12 mouse cellular contexts compared by ENCODE assay signal in the genomic region with DNA sequence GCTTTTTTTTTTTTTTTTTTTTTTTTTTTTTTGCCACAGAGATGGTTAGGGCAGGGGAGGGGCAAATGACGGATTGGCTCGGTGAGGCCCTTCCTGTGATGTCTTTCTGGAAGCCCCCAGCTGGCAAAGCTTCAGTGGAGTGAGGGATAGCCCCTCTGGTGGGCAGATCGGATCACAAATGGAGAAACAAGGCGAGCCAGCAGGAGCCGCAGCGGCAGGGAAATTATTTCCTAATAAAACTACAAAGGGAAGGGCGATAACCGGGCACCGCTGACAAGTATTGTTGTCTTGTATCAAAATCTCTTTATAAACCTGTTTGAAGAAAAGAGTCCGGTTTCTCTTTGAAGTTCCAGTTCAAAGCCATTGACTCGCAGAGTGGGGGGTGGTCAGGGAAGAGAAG.
DNase-seq lines count a peak whose midpoint lies in the region; ATAC-seq and TF ChIP-seq lines count a peak whose summit lies in the region.
"Had no signal": no experiment of that assay in that cellular context is flagged by ENCODE, and none has a peak within 500 bp of the region (broad histone marks: within the 10 kb centered on the region; RNA-seq: fewer than 3 reads in every experiment).

No protein-coding gene starts in this region.

- no peak for ATAC-seq in neural tube, embryonic 14.5 days (ENCODE audit: low read depth)
- ATAC-seq: intestine, postnatal 0 days had no signal

- H3K9ac ChIP-seq in neural tube, embryonic 14.5 days (replicated peaks; ENCODE audit: low read depth, low read length) = no peak overlapping the region
- H3K9ac ChIP-seq: liver, embryonic 14.5 days had no signal

- no peaks in the 10 kb centered on the region for H3K27me3 ChIP-seq in neural tube, embryonic 14.5 days (ENCODE audit: control insufficient read depth, insufficient read depth, low read length)

- H3K4me1 ChIP-seq in neural tube, embryonic 14.5 days (ENCODE audit: control insufficient read depth, insufficient read depth, low read length) = peaks cover 7% of the 10 kb centered on the region; the same call in 1 of the 2 replicates

- H3K36me3 ChIP-seq in neural tube, embryonic 14.5 days (ENCODE audit: control insufficient read depth, insufficient read depth, low read length) = no peaks in the 10 kb centered on the region

- H3K27ac ChIP-seq in layer of hippocampus, adult 2 months = no peak overlapping the region
- H3K27ac ChIP-seq in neural tube, embryonic 14.5 days (ENCODE audit: low read depth, low read length) = no peak overlapping the region
- H3K27ac ChIP-seq: liver, embryonic 14.5 days had no signal

- H3K4me2 ChIP-seq in neural tube, embryonic 14.5 days (ENCODE audit: low read depth, low read length) = peak overlapping the region; percentile 23; the same call in 1 of the 2 replicates

- peak; percentile 23 for DNase-seq in adrenal gland, postnatal 10 days
- no peak for DNase-seq in adrenal gland, adult 18-20 months (ENCODE audit: low spot score in 2 of 2)
- no peak for DNase-seq in layer of hippocampus, adult 2 months (ENCODE audit: low spot score in 2 of 2)
- DNase-seq in layer of hippocampus, adult 9-11 months = no peak
- peak; percentile 45 for DNase-seq in kidney, postnatal 10 days
- no peak for DNase-seq in right cerebral cortex, postnatal 14 days
- DNase-seq in left cerebral cortex, adult 11 months (ENCODE audit: low spot score) = no peak
- DNase-seq: cerebellum, adult 11-12 months; thymus, postnatal 4 days had no signal

- WGBS in neural tube, embryonic 14.5 days = 3% methylated on average over 11 of the region's 11 CpGs

- TF ChIP-seq CTCF in layer of hippocampus, adult 2 months (conservative IDR thresholded peaks at IDR 0.05) = peak; percentile 40

- no peaks in the 10 kb centered on the region for H3K9me3 ChIP-seq in neural tube, embryonic 14.5 days (ENCODE audit: control insufficient read depth, low read length)

- no peak overlapping the region for H3K4me3 ChIP-seq in layer of hippocampus, adult 2 months
- no peak overlapping the region for H3K4me3 ChIP-seq in neural tube, embryonic 14.5 days (ENCODE audit: low read depth, low read length)

Comparison
In these comparisons a context has a peak if more than half of its experiments do, and no peak if none do; other contexts are left out.
1. DNase-seq: peak in adrenal gland, postnatal 10 days (single experiment) and kidney, postnatal 10 days (single experiment); none in adrenal gland, adult 18-20 months (0 of 2), layer of hippocampus, adult 2 months (0 of 2), layer of hippocampus, adult 9-11 months (single experiment), right cerebral cortex, postnatal 14 days (single experiment) and left cerebral cortex, adult 11 months (single experiment).